Mouse (Mus musculus): Measurements from ENCODE around the gene Tspear.

- no peak for TF ChIP-seq CTCF (IDR thresholded peaks at IDR 0.05; ENCODE audit: extremely low read depth, insufficient read depth, insufficient read length, insufficient replicate concordance)
- no peak for TF ChIP-seq POLR2A (IDR thresholded peaks at IDR 0.05; ENCODE audit: low read depth, low read length)
Observed at GRCm38 (mm10) chr10:77901871-77902210, 215.5 kb downstream of the Tspear start.
